ENCODE assay signal across 9 mouse cellular contexts in the genomic region with DNA sequence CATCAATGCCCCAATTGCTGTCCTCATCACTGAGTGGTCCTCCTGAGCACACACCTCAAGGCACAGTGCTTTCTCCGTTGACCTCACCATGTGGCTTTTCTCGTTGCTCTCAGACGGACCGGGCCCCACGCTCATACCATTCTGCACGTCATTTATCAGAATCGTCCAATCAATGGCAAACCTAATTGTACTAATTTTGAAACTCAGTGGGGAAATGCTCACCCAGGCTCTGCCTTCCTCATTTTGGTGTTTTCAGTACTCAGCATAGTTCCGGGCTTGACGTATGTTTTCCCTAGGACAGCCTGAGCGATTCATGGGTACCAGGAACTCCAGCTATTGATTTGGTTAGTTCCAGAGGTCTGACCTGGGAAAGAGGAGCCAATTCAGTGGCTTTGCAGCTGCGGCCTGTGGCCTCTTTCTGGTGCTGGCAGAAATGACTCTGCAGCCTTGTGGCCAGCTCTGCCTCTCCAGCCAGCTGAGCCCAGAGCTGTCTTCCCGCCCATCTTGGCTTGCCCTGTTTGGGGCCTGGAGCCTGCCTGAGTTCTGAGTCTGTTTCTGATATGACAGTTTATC. TPM values are rescaled to one million over a fixed set of nuclear protein-coding genes. Genes with fewer than 3 reads are reported as not detected.
DNase-seq lines count a peak whose midpoint lies in the region; ATAC-seq and TF ChIP-seq lines count a peak whose summit lies in the region.
"Had no signal": no experiment of that assay in that cellular context is flagged by ENCODE, and none has a peak within 500 bp of the region (broad histone marks: within the 10 kb centered on the region; RNA-seq: fewer than 3 reads in every experiment).

No protein-coding gene starts in this region.

- no peak overlapping the region for H3K4me2 ChIP-seq in kidney, embryonic 15.5 days
- H3K4me2 ChIP-seq in intestine, postnatal 0 days (replicated peaks; ENCODE audit: low read depth): no peak overlapping the region

- H3K27ac ChIP-seq in kidney, embryonic 15.5 days: no peak overlapping the region
- H3K27ac ChIP-seq in intestine, postnatal 0 days (ENCODE audit: low read depth, low read length): no peak overlapping the region
- H3K27ac ChIP-seq: midbrain, embryonic 10.5 days had no signal

- no peak for TF ChIP-seq CTCF in intestine, postnatal 0 days (IDR thresholded peaks at IDR 0.05; ENCODE audit: low read depth)

- no peaks in the 10 kb centered on the region for H3K9me3 ChIP-seq in kidney, embryonic 15.5 days (replicated peaks)
- H3K9me3 ChIP-seq in intestine, postnatal 0 days (ENCODE audit: control insufficient read depth): no peaks in the 10 kb centered on the region
- H3K9me3 ChIP-seq: midbrain, embryonic 10.5 days had no signal

- ATAC-seq in kidney, embryonic 15.5 days (replicated peaks; ENCODE audit: low FRiP score): no peak
- ATAC-seq in intestine, postnatal 0 days: no peak

- no peak overlapping the region for H3K4me3 ChIP-seq in kidney, embryonic 15.5 days (replicated peaks)
- no peak overlapping the region for H3K4me3 ChIP-seq in intestine, postnatal 0 days (ENCODE audit: low read depth, low read length)
- H3K4me3 ChIP-seq: midbrain, embryonic 10.5 days had no signal

- intact Hi-C loops in gastrocnemius, postnatal 14 days (cut with DNase I; ENCODE audit: low total_unique reads): no loop called here

- H3K9ac ChIP-seq in kidney, embryonic 15.5 days: no peak overlapping the region
- H3K9ac ChIP-seq in intestine, postnatal 0 days (ENCODE audit: low read depth, low read length): no peak overlapping the region

- H3K36me3 ChIP-seq in kidney, embryonic 15.5 days: no peaks in the 10 kb centered on the region
- H3K36me3 ChIP-seq in intestine, postnatal 0 days (ENCODE audit: control insufficient read depth, insufficient read depth): no peaks in the 10 kb centered on the region
- H3K36me3 ChIP-seq: midbrain, embryonic 10.5 days had no signal

- H3K4me1 ChIP-seq in kidney, embryonic 15.5 days: no peaks in the 10 kb centered on the region
- 0 out of 2 replicates have a peak, but pooled peaks cover 3% of the 10 kb centered on the region for H3K4me1 ChIP-seq in intestine, postnatal 0 days (replicated peaks; ENCODE audit: control insufficient read depth, insufficient read depth, low read length)

- DNase-seq in kidney, postnatal 14 days: peak; percentile 3
- peak; percentile 20 for DNase-seq in adrenal gland, postnatal 25 days
- peak; percentile 76 for DNase-seq in gastrocnemius, postnatal 14 days
- DNase-seq in lung, postnatal 36 days: peak; percentile 26
- no peak for DNase-seq in retina, embryonic 14.5 days (ENCODE audit: low spot score)
- DNase-seq in frontal cortex, postnatal 10 days (ENCODE audit: low spot score in 2 of 2): no peak

- WGBS in kidney, embryonic 15.5 days: 84% methylated on average over 12 of the region's 12 CpGs
- 84% methylated on average over 12 of the region's 12 CpGs for WGBS in intestine, postnatal 0 days

- H3K27me3 ChIP-seq in kidney, embryonic 15.5 days: no peaks in the 10 kb centered on the region; the same call in 1 of the 2 replicates
- no peaks in the 10 kb centered on the region for H3K27me3 ChIP-seq in intestine, postnatal 0 days (replicated peaks; ENCODE audit: control insufficient read depth, insufficient read depth, low read length)

RNA-seq across cellular contexts. Expression of gene Jph4, which starts 30.2 kb away (rescaled TPM):
- 0.59 and 1.2 TPM in 2 replicates for polyA plus RNA-seq in kidney, embryonic 15.5 days (2015; fragmentation: Nextera tagmentation; extraction: Ambion mirVana)
- 3.8 and 6.6 TPM in 2 replicates for total RNA-seq in adrenal gland, postnatal 25 days (2021)
- under 1 TPM; 0.42 to 0.62 TPM for total RNA-seq in gastrocnemius, postnatal 14 days (2021)
- polyA plus RNA-seq in intestine, postnatal 0 days (2015; fragmentation: Nextera tagmentation; extraction: Ambion mirVana): 0.90 and 0.93 TPM in 2 replicates

RNA-seq across cellular contexts. Expression of gene Ap1g2, which starts 40.5 kb away (rescaled TPM):
- polyA plus RNA-seq in kidney, embryonic 15.5 days (2015; fragmentation: Nextera tagmentation; extraction: Ambion mirVana): 15.9 and 18.9 TPM in 2 replicates
- 27.4 and 32.8 TPM in 2 replicates for total RNA-seq in adrenal gland, postnatal 25 days (2021)
- total RNA-seq in gastrocnemius, postnatal 14 days (2021): 1 to 10 TPM; 4.1 to 7.0 TPM
- polyA plus RNA-seq in intestine, postnatal 0 days (2015; fragmentation: Nextera tagmentation; extraction: Ambion mirVana): 75.3 and 81.5 TPM in 2 replicates

RNA-seq across cellular contexts. Expression of gene Thtpa, which starts 52.3 kb away (rescaled TPM):
- polyA plus RNA-seq in kidney, embryonic 15.5 days (2015; fragmentation: Nextera tagmentation; extraction: Ambion mirVana): 21.0 and 21.5 TPM in 2 replicates
- 16.2 and 21.6 TPM in 2 replicates for total RNA-seq in adrenal gland, postnatal 25 days (2021)
- 10 to 100 TPM; 11.1 to 12.3 TPM for total RNA-seq in gastrocnemius, postnatal 14 days (2021)
- polyA plus RNA-seq in intestine, postnatal 0 days (2015; fragmentation: Nextera tagmentation; extraction: Ambion mirVana): 7.5 and 8.8 TPM in 2 replicates

RNA-seq across cellular contexts. Expression of gene Zfhx2, which starts 54.8 kb away (rescaled TPM):
- polyA plus RNA-seq in kidney, embryonic 15.5 days (2015; fragmentation: Nextera tagmentation; extraction: Ambion mirVana): 6.0 and 6.5 TPM in 2 replicates
- total RNA-seq in adrenal gland, postnatal 25 days (2021): 9.1 and 9.9 TPM in 2 replicates
- 1 to 10 TPM; 2.6 to 3.1 TPM for total RNA-seq in gastrocnemius, postnatal 14 days (2021)
- 0.87 and 1.1 TPM in 2 replicates for polyA plus RNA-seq in intestine, postnatal 0 days (2015; fragmentation: Nextera tagmentation; extraction: Ambion mirVana)

Comparison
In these comparisons a context has a peak if more than half of its experiments do, and no peak if none do; other contexts are left out.
1. DNase-seq: peak in kidney, postnatal 14 days (single experiment), adrenal gland, postnatal 25 days (single experiment), gastrocnemius, postnatal 14 days (single experiment) and lung, postnatal 36 days (single experiment); none in retina, embryonic 14.5 days (single experiment) and frontal cortex, postnatal 10 days (0 of 2).